Mouse (Mus musculus) megakaryocyte-erythroid progenitor cell, adult 5-6 weeks (primary cell): ENCODE data around the gene Zdhhc18. TPM values are rescaled to one million over a fixed set of nuclear protein-coding genes. Genes with fewer than 3 reads are reported as not detected.

Experiments used
- ATAC-seq: replicated peaks from 2 replicates; pipeline ENCODE4 v1.8.0; 2016; ENCODE audit warnings: mild to moderate bottlenecking, inconsistent platforms; ENCODE audit not compliant: severe bottlenecking, poor library complexity, low FRiP score, low TSS enrichment
- total RNA-seq, 2 experiments: library from RNA; stranded (forward) in 1 of 2; stranded (reverse) in 1 of 2; fragments of 200-1000, 215-1000 nt in 1 of 2; fragments of >200 nt in 1 of 2; fragmentation: Nextera tagmentation in 1 of 2; gene quantifications; 2 replicates each; pipeline ENCODE4 v1.2.3; 2014 to 2017

Zdhhc18 gene
- 16.2 and 24.1 TPM in 2 replicates for total RNA-seq (2014; fragmentation: Nextera tagmentation)
- total RNA-seq (2017), result 5.0 and 8.1 TPM in 2 replicates

- ATAC-seq, result peak; percentile 86
These were observed at the start of gene Zdhhc18 for GRCm38 (mm10) chr4:133649989-133650699. TSS of gene Zdhhc18 (minus strand) at chr4:133650154.

- no peak for ATAC-seq
These were observed 45.4 kb upstream of the Zdhhc18 start for GRCm38 (mm10) chr4:133695363-133695762.

- no peak for ATAC-seq
These were observed 40.3 kb upstream of the Zdhhc18 start for GRCm38 (mm10) chr4:133690252-133690651.

GRCm38 (mm10) chr4:133688417-133689067 is 38.6 kb upstream of the Zdhhc18 start:
- no peak for ATAC-seq

- no peak for ATAC-seq
These were observed 37.2 kb upstream of the Zdhhc18 start for GRCm38 (mm10) chr4:133687126-133687525.

GRCm38 (mm10) chr4:133686512-133686911 is 36.6 kb upstream of the Zdhhc18 start:
- no peak for ATAC-seq

GRCm38 (mm10) chr4:133680206-133680786 is 30.3 kb upstream of the Zdhhc18 start:
- ATAC-seq, result no peak

GRCm38 (mm10) chr4:133679629-133680028 is 29.7 kb upstream of the Zdhhc18 start:
- ATAC-seq, result no peak

GRCm38 (mm10) chr4:133677266-133677665 is 27.3 kb upstream of the Zdhhc18 start:
- ATAC-seq, result no peak

GRCm38 (mm10) chr4:133676189-133676588 is 26.2 kb upstream of the Zdhhc18 start:
- no peak for ATAC-seq

GRCm38 (mm10) chr4:133675594-133676016 is 25.7 kb upstream of the Zdhhc18 start:
- ATAC-seq, result no peak

- no peak for ATAC-seq
These were observed 24.4 kb upstream of the Zdhhc18 start for GRCm38 (mm10) chr4:133674331-133674695.

GRCm38 (mm10) chr4:133673666-133674330 is 23.8 kb upstream of the Zdhhc18 start:
- 0 out of 2 replicates have a peak, but pooled peaks have one; percentile 1 for ATAC-seq

- ATAC-seq, result peak; percentile 64
These were observed 23.1 kb upstream of the Zdhhc18 start for GRCm38 (mm10) chr4:133672845-133673647.

- ATAC-seq, result peak; percentile 50
These were observed 22.2 kb upstream of the Zdhhc18 start, which contains the start of gene Pigv for GRCm38 (mm10) chr4:133671881-133672844. TSS of gene Pigv (minus strand) at chr4:133672647.

GRCm38 (mm10) chr4:133671184-133671880 is 21.4 kb upstream of the Zdhhc18 start:
- 0 out of 2 replicates have a peak, but pooled peaks have one; percentile 19 for ATAC-seq

- ATAC-seq, result no peak
These were observed 19.8 kb upstream of the Zdhhc18 start for GRCm38 (mm10) chr4:133669652-133670210.
